Mouse (Mus musculus): ENCODE measurements around the gene Nudt19. TPM values are rescaled to one million over a fixed set of nuclear protein-coding genes. Genes with fewer than 3 reads are reported as not detected.

Nudt19 gene
- polyA plus RNA-seq, 1 experiment = 103 TPM

DNA sequence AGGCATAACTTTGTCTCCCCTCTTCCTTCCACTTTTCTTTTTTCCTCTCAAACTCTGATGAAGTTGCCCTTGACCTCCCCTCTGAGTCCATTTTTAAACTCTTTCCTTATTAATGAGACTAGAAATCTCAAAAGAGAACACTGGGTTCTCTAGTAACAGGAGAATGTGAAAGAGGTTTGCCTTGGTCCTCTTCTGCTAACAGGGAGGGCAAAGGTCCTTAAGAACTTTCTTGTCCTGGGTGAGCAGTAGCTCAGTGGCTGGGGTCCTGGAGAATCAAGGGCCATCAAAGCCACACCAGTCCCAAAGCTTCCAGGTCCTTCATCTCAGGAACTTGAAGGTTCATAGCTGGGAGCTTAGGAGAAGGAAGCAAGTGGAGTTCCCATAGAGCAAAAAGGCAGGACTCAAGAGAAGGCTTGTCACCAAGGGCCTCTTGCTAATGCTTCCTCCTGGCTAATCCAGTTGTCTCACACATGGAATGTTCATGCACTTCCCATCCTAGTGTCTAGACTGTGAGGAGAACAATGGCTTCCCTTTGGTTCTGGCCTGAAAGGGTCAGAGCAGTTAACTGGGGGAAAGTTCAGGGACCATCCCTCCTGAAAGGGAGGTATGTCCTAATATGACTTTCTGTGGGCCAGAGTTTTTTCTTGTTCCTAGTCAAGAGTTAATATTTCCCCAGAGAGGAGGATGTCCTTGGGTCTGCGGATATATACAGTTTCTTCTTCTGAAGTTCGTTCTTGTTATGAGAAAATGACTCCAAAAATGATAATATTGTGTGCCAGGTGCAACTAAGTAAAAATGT lies 8.2 kb upstream of the Nudt19 start:
- H3K27ac ChIP-seq (ENCODE audit: insufficient read depth, low read length) = no peak overlapping the region
- H3K4me3 ChIP-seq (replicated peaks; ENCODE audit: insufficient read depth, low read depth, low read length) = no peak overlapping the region
- no peak for DNase-seq
- H3K27me3 ChIP-seq (ENCODE audit: control insufficient read depth, insufficient read depth, low read length) = no peaks in the 10 kb centered on the region
- TF ChIP-seq POLR2A (IDR thresholded peaks at IDR 0.05; ENCODE audit: borderline replicate concordance, insufficient read depth, low read length) = no peak
- TF ChIP-seq CTCF (IDR thresholded peaks at IDR 0.05; ENCODE audit: borderline replicate concordance, insufficient read depth, low read depth, low read length) = no peak
- WGBS = 82% methylated on average over 2 of the region's 2 CpGs
- H3K4me1 ChIP-seq (ENCODE audit: control insufficient read depth, insufficient read depth, low read length) = no peaks in the 10 kb centered on the region

GRCm38 (mm10) chr7:35563071-35563470 lies 7.0 kb upstream of the Nudt19 start:
- no peak overlapping the region for H3K4me3 ChIP-seq (replicated peaks; ENCODE audit: insufficient read depth, low read depth, low read length)
- no peak overlapping the region for H3K27ac ChIP-seq (ENCODE audit: insufficient read depth, low read length)
- TF ChIP-seq POLR2A (IDR thresholded peaks at IDR 0.05; ENCODE audit: borderline replicate concordance, insufficient read depth, low read length) = no peak
- DNase-seq = no peak
- 64% methylated on average over 11 of the region's 11 CpGs for WGBS
- H3K4me1 ChIP-seq (ENCODE audit: control insufficient read depth, insufficient read depth, low read length) = no peaks in the 10 kb centered on the region
- no peaks in the 10 kb centered on the region for H3K27me3 ChIP-seq (ENCODE audit: control insufficient read depth, insufficient read depth, low read length)

DNA sequence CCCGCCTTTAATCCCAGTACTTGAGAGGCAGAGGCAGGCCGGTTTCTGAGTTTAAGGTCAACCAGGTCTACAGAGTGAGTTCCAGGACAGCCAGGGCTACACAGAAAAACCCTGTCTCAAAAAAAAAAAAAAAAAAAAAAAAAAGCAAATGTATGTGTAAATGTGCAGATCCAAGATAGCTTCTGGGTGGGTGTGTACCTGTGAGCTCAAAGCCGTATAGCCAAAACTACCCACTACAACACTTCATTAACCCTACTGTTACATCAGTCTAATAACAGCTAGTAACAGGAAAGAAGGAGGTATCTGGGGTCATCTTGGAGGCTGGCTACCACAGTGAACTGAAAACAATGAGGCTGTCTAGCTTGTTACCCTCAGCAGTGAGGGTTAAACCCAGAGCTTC lies 3.7 kb upstream of the Nudt19 start:
- Histone ChIP-seq H3K27me3 (ENCODE audit: control insufficient read depth, insufficient read depth, low read length) (no peaks in the 10 kb centered on the region), H3K27ac (ENCODE audit: insufficient read depth, low read length) (no peak overlapping the region), H3K4me1 (ENCODE audit: control insufficient read depth, insufficient read depth, low read length) (no peaks in the 10 kb centered on the region), H3K4me3 (replicated peaks; ENCODE audit: insufficient read depth, low read depth, low read length) (no peak overlapping the region)
- 93% methylated on average over 3 of the region's 3 CpGs for WGBS
- TF ChIP-seq POLR2A (IDR thresholded peaks at IDR 0.05; ENCODE audit: borderline replicate concordance, insufficient read depth, low read length) (no peak), CTCF (IDR thresholded peaks at IDR 0.05; ENCODE audit: borderline replicate concordance, insufficient read depth, low read depth, low read length) (no peak)
- DNase-seq = no peak

GRCm38 (mm10) chr7:35558681-35559080 lies 2.6 kb upstream of the Nudt19 start:
- Histone ChIP-seq H3K27me3 (ENCODE audit: control insufficient read depth, insufficient read depth, low read length) (no peaks in the 10 kb centered on the region), H3K4me3 (replicated peaks; ENCODE audit: insufficient read depth, low read depth, low read length) (no peak overlapping the region), H3K4me1 (ENCODE audit: control insufficient read depth, insufficient read depth, low read length) (peaks cover 4% of the 10 kb centered on the region; the same call in 1 of the 2 replicates), H3K27ac (ENCODE audit: insufficient read depth, low read length) (no peak overlapping the region)
- 37% methylated on average over 2 of the region's 2 CpGs for WGBS
- no peak for DNase-seq
- TF ChIP-seq CTCF (IDR thresholded peaks at IDR 0.05; ENCODE audit: borderline replicate concordance, insufficient read depth, low read depth, low read length) = no peak
- no peak for TF ChIP-seq POLR2A (IDR thresholded peaks at IDR 0.05; ENCODE audit: borderline replicate concordance, insufficient read depth, low read length)

GRCm38 (mm10) chr7:35557577-35557976 lies 1.5 kb upstream of the Nudt19 start:
- no peak for DNase-seq
- WGBS = 85% methylated on average over 3 of the region's 3 CpGs
- Histone ChIP-seq H3K27ac (ENCODE audit: insufficient read depth, low read length) (no peak overlapping the region), H3K4me3 (replicated peaks; ENCODE audit: insufficient read depth, low read depth, low read length) (no peak overlapping the region), H3K4me1 (ENCODE audit: control insufficient read depth, insufficient read depth, low read length) (peaks cover 4% of the 10 kb centered on the region; the same call in 1 of the 2 replicates), H3K27me3 (ENCODE audit: control insufficient read depth, insufficient read depth, low read length) (no peaks in the 10 kb centered on the region)
- TF ChIP-seq POLR2A (IDR thresholded peaks at IDR 0.05; ENCODE audit: borderline replicate concordance, insufficient read depth, low read length) (no peak), CTCF (IDR thresholded peaks at IDR 0.05; ENCODE audit: borderline replicate concordance, insufficient read depth, low read depth, low read length) (no peak)

- 90% methylated on average over 5 of the region's 5 CpGs for WGBS
- H3K4me3 ChIP-seq (replicated peaks; ENCODE audit: insufficient read depth, low read depth, low read length) = no peak overlapping the region
- H3K4me1 ChIP-seq (ENCODE audit: control insufficient read depth, insufficient read depth, low read length) = peaks cover 4% of the 10 kb centered on the region; the same call in 1 of the 2 replicates
- H3K27ac ChIP-seq (ENCODE audit: insufficient read depth, low read length) = no peak overlapping the region
- TF ChIP-seq POLR2A (IDR thresholded peaks at IDR 0.05; ENCODE audit: borderline replicate concordance, insufficient read depth, low read length) = no peak
- no peak for TF ChIP-seq CTCF (IDR thresholded peaks at IDR 0.05; ENCODE audit: borderline replicate concordance, insufficient read depth, low read depth, low read length)
- H3K27me3 ChIP-seq (ENCODE audit: control insufficient read depth, insufficient read depth, low read length) = no peaks in the 10 kb centered on the region
- DNase-seq = no peak
Measured at GRCm38 (mm10) chr7:35556905-35557304, 801 bp upstream of the Nudt19 start.

GRCm38 (mm10) chr7:35555224-35556204 lies 590 bp downstream of the Nudt19 start:
- TF ChIP-seq CTCF (IDR thresholded peaks at IDR 0.05; ENCODE audit: borderline replicate concordance, insufficient read depth, low read depth, low read length) (no peak), POLR2A (IDR thresholded peaks at IDR 0.05; ENCODE audit: borderline replicate concordance, insufficient read depth, low read length) (peak; percentile 79)
- Histone ChIP-seq H3K4me3 (replicated peaks; ENCODE audit: insufficient read depth, low read depth, low read length) (peak overlapping the region; percentile 79), H3K27ac (ENCODE audit: insufficient read depth, low read length) (peak overlapping the region; percentile 97), H3K27me3 (ENCODE audit: control insufficient read depth, insufficient read depth, low read length) (no peaks in the 10 kb centered on the region), H3K4me1 (ENCODE audit: control insufficient read depth, insufficient read depth, low read length) (peaks cover 4% of the 10 kb centered on the region; the same call in 1 of the 2 replicates)
- peak; percentile 87 to 89 for DNase-seq
- under 1% methylated on average over 93 of the region's 93 CpGs for WGBS

Data from cerebellum, adult 2 months (tissue).